Mouse (Mus musculus): ENCODE results near the gene Zfp988.
A peak's percentile ranks its signal among the peaks of the same experiment; 100 is the strongest.
"Not testable (repeated sequence)": the region's sequence is repeated elsewhere in the genome, so short reads cannot be mapped to it uniquely, and the experiment has no call there.

Gene Zfp988

DNA sequence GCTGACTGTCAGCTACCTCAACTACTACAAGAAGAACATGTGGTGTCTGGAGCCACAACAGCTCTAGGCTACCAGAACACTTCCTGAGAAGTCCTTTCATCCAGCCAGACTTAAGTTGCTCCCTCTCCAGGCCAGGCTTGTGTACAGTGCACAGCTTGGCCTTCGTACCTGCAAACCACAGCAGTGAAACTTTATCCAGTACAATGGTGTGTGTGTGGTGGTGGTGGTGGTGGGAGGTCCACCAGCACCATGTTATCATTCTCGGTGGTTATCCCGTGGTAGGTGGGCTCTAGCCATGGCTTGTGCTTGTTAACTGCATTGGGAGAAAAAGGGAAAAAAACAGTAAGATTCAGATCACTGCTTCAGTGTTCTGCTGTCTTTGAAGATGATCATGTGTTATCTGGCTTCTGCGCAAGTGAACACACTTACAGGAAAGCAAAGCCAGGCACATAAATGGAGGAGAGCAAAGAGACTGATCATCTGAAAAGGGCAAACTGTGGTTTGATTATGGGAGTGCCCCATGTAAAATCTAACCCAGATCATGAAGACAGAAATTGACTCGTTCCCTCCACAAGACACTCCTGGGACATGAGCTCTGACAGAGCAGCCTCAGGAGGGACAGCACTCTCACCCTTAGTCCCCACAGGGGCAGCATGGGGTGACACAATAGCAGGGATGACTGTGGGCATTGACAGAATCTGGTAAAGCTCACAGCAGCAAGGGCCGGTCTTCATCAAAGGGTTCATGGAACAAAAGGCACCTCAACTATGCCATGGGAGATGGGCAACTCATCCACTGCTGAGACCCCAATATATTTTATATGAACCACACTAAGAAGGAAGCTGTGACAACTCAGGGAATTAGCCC, 37.8 kb downstream of the Zfp988 start:
- DNase-seq (ENCODE audit: low spot score), result peak; percentile 2

DNA sequence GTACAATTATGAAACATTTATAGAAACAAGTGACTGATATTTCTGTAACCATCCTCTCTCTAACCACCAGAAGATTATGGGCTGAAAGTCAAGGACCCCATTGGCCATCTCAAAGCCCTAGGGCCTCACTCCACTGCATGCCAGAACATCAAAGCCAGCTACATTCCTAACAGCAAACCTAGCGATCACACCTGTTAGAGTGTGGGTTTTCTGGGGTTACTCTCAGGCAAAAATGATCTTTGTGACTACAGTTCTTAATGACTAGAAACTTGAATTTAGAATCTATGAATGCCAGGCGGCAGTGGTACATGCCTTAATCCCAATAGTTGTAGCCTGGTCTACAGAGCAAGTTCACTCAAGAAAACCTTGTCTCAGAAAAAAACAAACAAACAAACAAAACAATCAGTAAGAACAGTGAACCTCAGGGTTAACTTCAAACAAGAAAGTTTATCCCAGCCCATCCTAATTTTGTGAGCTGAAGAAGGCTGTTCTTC, 39.6 kb downstream of the Zfp988 start:
- DNase-seq (ENCODE audit: low spot score), result peak; percentile 0

GRCm38 (mm10) chr4:147346361-147347035, 41.0 kb downstream of the Zfp988 start:
- not testable (repeated sequence) for DNase-seq (ENCODE audit: low spot score)

DNA sequence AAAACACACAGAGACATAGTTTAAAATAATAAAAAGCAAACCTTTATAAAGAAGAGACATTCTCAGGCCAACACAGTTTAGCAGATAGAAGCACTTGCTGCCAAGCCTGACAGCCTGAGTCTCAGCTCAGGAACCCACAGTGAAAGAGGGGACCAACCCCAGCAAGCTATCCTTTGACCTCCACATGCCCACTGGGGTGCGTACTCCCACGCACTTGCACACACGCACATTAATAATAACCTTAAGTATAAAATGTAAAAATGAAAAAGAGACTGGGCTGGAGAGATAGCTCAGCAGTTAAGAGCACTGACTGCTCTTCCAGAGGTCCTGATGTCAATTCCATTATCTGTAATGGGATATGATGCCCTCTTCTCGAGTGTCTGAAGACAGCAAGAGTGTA, 41.8 kb downstream of the Zfp988 start:
- not testable (repeated sequence) for DNase-seq (ENCODE audit: low spot score)

DNA sequence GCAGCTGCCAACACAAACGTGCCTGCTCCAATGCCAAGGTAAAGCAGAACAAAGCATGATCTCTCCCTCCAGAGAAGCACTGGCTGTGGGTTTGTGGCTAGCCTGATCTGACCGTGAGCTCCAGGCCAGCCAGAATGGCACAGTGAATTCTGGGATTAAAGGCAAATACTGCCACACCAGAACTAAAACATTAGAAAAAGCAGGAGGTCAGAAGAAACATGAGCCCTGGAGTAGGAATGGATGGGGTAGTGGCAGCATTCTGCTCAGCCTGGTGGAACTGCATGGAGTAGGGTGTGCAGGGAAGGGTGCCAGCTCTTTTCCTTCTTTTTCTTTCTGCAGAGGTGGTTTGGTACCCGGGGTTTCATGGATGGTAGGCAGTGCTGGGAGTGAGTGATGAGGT, 42.4 kb downstream of the Zfp988 start:
- DNase-seq (ENCODE audit: low spot score), result not testable (repeated sequence)

DNA sequence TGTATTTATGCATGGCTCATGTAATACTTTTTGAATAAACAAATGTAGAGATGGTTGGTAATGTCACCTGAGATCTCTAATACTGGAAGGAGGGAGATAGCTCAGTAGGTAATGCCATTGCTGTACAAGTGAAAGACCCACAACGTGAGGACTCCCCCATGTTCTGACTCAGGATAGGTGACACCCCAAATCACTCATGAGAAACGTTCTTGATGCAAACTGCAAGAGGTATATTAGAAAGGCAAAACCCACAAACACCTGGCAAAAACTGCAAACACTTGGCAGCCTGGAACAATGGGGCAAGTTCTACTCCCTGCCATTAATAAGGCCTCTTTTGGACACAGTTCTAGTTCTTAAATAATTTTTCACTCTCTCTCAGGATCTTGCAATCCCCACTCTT, 42.9 kb downstream of the Zfp988 start:
- not testable (repeated sequence) for DNase-seq (ENCODE audit: low spot score)

DNA sequence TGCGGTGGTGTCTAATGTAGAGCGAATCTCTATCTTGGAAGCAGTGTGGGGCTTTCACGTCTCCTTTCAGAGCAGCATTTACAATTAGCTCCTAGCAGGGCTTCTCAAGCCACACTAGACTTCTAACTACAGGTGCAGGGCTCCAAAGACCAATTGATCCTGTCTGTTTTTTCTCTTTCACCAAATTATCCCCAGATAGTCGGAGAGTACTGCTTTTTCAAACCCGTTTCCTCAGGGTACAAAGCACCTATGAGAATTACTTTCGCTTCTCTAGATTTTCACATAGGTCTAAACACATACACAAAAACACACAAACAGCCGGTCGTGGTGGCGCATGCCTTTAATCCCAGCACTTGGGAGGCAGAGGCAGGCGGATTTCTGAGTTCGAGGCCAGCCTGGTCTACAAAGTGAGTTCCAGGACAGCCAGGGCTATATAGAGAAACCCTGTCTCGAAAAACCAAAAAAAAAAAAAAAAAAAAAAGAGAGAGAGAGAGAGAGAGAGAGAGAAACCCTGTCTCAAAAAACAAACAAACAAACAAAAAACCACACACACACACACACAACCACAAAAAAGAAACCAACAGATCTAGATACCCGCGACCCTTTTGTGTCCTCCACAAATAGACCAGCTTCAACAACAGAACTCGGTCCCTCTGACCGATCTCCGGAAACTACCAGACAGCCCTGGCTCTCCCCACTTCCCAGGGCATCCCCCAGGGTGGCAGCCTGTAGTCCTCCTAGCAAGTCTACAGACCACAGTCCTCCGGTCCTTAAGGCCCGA, 43.6 kb downstream of the Zfp988 start:
- DNase-seq (ENCODE audit: low spot score), result peak; percentile 0

GRCm38 (mm10) chr4:147349687-147350415, 44.4 kb downstream of the Zfp988 start:
- peak; percentile 0 for DNase-seq (ENCODE audit: low spot score)

GRCm38 (mm10) chr4:147350541-147350940, 45.1 kb downstream of the Zfp988 start:
- DNase-seq (ENCODE audit: low spot score), result peak; percentile 0

- DNase-seq (ENCODE audit: low spot score), result peak; percentile 0
These were observed 46.0 kb downstream of the Zfp988 start for GRCm38 (mm10) chr4:147351376-147351980.

GRCm38 (mm10) chr4:147353626-147354025, 48.2 kb downstream of the Zfp988 start:
- DNase-seq (ENCODE audit: low spot score), result not testable (repeated sequence)

- not testable (repeated sequence) for DNase-seq (ENCODE audit: low spot score)
These were observed 50.6 kb downstream of the Zfp988 start for GRCm38 (mm10) chr4:147356042-147356441.

DNA sequence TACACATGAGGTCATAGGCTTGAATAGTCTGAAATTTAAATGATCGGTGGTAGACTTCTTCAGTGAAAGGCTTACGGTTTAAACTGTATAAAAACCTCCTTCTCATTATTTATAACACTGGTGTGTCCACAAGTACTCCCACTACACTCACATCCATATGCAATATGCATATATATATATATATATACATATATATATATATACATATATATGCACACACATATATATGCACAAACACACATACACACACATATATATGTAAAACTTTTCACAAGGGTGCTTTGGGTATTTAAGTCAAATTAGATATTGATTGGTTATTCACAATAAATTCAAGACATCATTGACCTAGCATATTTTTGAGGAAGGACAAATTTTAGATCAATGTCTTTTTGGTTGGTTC, 51.7 kb downstream of the Zfp988 start:
- DNase-seq (ENCODE audit: low spot score), result not testable (repeated sequence)

DNA sequence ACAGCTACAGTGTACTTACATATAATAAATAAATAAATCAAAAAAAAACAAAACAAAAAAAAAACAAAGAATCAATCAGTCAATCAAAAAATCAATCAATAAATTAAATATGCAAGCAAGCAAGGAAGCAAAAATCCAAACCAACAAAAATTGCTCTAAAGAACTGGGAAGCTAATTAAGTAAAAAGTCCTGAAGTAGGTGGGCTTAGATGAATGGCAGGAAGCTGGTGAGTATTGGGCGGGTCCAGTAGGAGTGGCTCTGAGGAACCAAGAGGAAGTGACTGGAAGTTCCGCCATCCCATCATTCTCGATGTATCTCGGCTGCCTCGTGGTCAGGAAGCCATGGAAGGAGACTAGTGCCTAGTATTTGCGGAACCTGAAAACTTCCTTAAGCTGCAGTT, 55.5 kb downstream of the Zfp988 start, which contains the start of gene Zfp978:
TSS of gene Zfp978 (plus strand) at position 301 of the 400 bp plus-strand sequence.
- DNase-seq (ENCODE audit: low spot score), result not testable (repeated sequence)

GRCm38 (mm10) chr4:147361872-147362271, 56.4 kb downstream of the Zfp988 start:
- not testable (repeated sequence) for DNase-seq (ENCODE audit: low spot score)

DNA sequence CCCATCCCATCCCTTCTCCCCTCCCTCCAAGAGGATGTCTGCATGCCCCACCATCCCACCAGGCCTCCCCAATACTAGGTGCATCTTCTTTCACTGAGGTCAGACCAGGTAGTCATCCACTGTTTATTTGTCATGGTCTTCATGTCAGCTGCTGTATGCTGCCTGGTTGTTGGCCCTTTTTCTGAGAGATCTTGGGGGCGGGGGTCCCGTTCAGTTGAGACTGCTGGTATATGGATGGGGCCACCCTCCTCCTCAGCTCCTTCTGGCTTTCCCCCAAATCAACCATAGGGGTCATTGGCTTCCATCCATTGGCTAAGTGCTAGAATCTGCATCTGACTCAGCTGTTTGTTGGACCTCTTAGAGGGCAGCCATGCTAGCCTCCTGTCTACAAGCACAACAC, 64.1 kb downstream of the Zfp988 start:
- not testable (repeated sequence) for DNase-seq (ENCODE audit: low spot score)

GRCm38 (mm10) chr4:147383199-147383598, 77.7 kb downstream of the Zfp988 start:
- DNase-seq (ENCODE audit: low spot score), result not testable (repeated sequence)
